Mouse (Mus musculus) midbrain, embryonic 13.5 days (tissue): ENCODE results near the gene Kcnk4. TPM values are rescaled to one million over a fixed set of nuclear protein-coding genes. Genes with fewer than 3 reads are reported as not detected.

Experiments
- ATAC-seq: fragments of 200-750 bp; cut with Nextera tagmentation; 2 replicates; pipeline ENCODE4 v1.8.0; 2017; ENCODE audit warnings: mild to moderate bottlenecking, moderate TSS enrichment, moderate library complexity
- H3K27ac ChIP-seq: fragments of 300-500 bp; sonication (generic); 2 replicates; pipeline ENCODE4 v1.5.1; 2015; ENCODE audit warnings: inconsistent platforms, mild to moderate bottlenecking, moderate library complexity
- H3K27me3 ChIP-seq: fragments of 300-500 bp; sonication (generic); 2 replicates; pipeline ENCODE4 v1.6.1; 2015; ENCODE audit warnings: mild to moderate bottlenecking, inconsistent platforms
- H3K36me3 ChIP-seq: fragments of 300-500 bp; sonication (generic); 2 replicates; pipeline ENCODE4 v1.6.1; 2015; ENCODE audit warnings: mild to moderate bottlenecking, inconsistent platforms
- H3K4me1 ChIP-seq: fragments of 300-500 bp; sonication (generic); replicated peaks from 2 replicates; pipeline ENCODE4 v1.6.1; 2015; ENCODE audit warnings: inconsistent platforms
- H3K4me2 ChIP-seq: fragments of 300-500 bp; sonication (generic); replicated peaks from 2 replicates; pipeline ENCODE4 v1.6.1; 2015; ENCODE audit warnings: moderate library complexity, mild to moderate bottlenecking, inconsistent platforms
- H3K4me3 ChIP-seq: fragments of 300-500 bp; sonication (generic); replicated peaks from 2 replicates; pipeline ENCODE4 v1.5.1; 2015; ENCODE audit warnings: mild to moderate bottlenecking, inconsistent platforms
- H3K9ac ChIP-seq: fragments of 300-500 bp; sonication (generic); replicated peaks from 2 replicates; pipeline ENCODE4 v1.6.1; 2015; ENCODE audit warnings: mild to moderate bottlenecking, inconsistent platforms
- H3K9me3 ChIP-seq: fragments of 300-500 bp; sonication (generic); 2 replicates; pipeline ENCODE4 v1.6.1; 2016; ENCODE audit warnings: mild to moderate bottlenecking, inconsistent platforms
- WGBS: fragments of 180-500 bp; shearing (Covaris S2); methylation state at CpG from one replicate; pipeline ENCODE4 v1.1.7; 2015; 5-methylcytosine and 5-hydroxymethylcytosine counted together
- polyA plus RNA-seq: library from polyadenylated mRNA; unstranded; fragments of >200 nt; fragmentation: Nextera tagmentation; extraction: Ambion mirVana; gene quantifications from 2 replicates; pipeline ENCODE4 v1.2.1, GENCODE M21; 2015

The Kcnk4 gene
- polyA plus RNA-seq, 1 experiment from 2014 or later = 0.79 TPM

DNA sequence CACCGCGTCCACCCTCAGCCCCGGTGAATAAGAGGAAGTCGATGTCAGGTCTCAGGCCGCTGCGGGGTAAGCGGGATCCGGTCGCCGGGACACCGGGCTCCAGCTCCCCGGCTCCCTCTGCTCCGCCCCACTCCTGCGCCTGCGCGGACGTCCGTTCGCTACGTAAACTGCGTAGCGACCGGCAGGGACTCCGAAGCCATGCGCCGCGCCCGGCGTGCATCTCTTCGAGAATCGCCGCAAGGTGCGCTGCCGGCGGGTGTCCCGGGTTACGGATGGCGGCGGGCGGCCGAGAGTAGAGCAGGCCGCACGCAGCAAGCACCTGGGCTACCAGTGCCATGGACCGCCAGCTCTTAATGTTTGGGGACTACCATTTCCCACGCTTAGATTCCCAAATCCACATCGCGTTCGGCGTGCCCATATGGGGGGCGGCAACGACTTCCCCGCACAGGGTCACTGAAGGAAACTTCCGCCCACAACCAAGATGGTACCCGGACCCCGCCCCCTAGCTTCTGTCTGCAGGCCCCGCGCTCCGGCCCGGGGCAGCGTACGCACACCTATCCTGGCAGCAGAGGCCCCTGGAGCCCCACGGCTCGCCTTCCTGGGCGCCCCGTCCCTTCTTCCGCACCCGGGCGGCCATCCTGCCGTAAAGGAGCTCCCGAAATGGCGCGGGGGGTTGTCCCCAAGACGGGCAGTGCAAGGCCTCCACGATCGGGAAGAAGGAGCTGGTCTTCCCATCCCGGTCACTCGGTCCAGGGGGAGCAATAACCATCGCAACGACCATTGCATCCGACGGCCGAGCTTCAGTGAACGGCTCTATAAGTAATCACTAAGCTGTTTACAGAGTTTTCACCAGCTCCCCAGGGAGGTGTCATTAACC, 7.3 kb upstream of the Kcnk4 start, which contains the start of gene Bad:
Gene Bad (plus strand): TSS at position 490 of the 877 bp plus-strand sequence.
- Histone ChIP-seq H3K4me3 (peak within 1 kb of the TSS; percentile 83), H3K27ac (peak within 1 kb of the TSS; percentile 98), H3K4me2 (peak within 1 kb of the TSS; percentile 99), H3K9ac (peak within 1 kb of the TSS; percentile 96), H3K36me3 (peaks cover 13% of the 10 kb centered on the region), H3K9me3 (no peaks in the 10 kb centered on the region), H3K4me1 (peaks cover 50% of the 10 kb centered on the region), H3K27me3 (no peaks in the 10 kb centered on the region)
- WGBS = under 1% methylated on average over 83 of the region's 83 CpGs
- peak; percentile 83 for ATAC-seq

- Histone ChIP-seq H3K27ac (peak overlapping the region; percentile 98), H3K4me1 (peaks cover 50% of the 10 kb centered on the region), H3K27me3 (peaks cover 8% of the 10 kb centered on the region), H3K4me2 (peak overlapping the region; percentile 99), H3K9ac (peak overlapping the region; percentile 96), H3K9me3 (no peaks in the 10 kb centered on the region), H3K36me3 (peaks cover 12% of the 10 kb centered on the region), H3K4me3 (peak overlapping the region; percentile 83)
- 22% methylated on average over 29 of the region's 29 CpGs for WGBS
- ATAC-seq = peak; percentile 60
These were observed 6.4 kb upstream of the Kcnk4 start for GRCm38 (mm10) chr19:6940396-6941351.

- H3K4me3 ChIP-seq = peak overlapping the region; percentile 83; the same call in 1 of the 2 replicates
- peak overlapping the region; percentile 99 for H3K4me2 ChIP-seq
- H3K4me1 ChIP-seq = peaks cover 52% of the 10 kb centered on the region
- peak overlapping the region; percentile 61 for H3K9ac ChIP-seq
- WGBS = 92% methylated on average over 20 of the region's 20 CpGs
- peaks cover 9% of the 10 kb centered on the region for H3K36me3 ChIP-seq
- no peaks in the 10 kb centered on the region for H3K9me3 ChIP-seq
- no peak overlapping the region for H3K27ac ChIP-seq
- ATAC-seq = no peak
- peaks cover 21% of the 10 kb centered on the region for H3K27me3 ChIP-seq
These were observed 5.0 kb upstream of the Kcnk4 start for GRCm38 (mm10) chr19:6939106-6940002.

DNA sequence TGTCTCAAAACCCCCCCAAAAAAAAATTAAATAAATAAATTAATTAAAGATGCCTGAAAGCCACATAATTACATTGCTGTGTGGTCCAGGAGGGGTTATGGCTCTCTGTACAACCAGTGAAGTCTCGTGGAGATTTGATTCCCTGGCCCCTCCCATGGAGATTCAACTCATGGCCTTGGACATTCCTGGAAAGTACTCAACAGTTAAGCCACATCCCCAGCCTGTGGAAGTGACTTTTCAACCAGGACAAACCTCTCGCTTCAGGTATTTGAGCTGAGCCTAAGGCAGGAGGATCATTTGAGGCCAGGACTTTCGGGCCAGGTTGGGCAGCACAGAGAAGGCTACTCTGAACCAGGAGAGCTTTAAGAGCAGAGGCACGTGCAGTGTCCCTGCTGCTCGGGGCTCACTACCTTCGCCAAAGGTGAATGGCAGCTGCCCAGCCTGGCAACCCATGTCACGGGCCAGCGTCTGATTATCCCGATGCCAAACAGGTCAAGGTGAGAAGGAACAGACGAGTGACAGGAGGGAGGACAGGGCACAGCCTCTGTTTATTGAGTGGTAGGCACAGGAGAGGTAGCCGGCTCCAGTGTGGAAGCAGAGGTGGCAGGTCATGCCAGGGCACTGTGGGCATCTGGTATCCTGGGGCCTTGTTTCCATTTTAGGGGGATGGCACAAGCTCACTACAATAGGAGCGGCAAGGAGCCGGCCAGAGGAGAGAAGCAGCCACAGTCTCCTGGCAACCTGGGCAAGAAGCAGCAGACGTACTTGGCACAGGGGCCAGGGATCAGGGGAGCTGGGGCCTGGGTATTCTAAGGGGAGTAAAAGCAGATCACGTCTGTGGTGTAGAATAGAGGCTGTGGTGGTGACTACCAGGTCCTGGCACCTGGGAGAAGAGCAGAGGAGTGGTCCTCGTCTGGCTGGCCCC, 3.5 kb upstream of the Kcnk4 start:
- Histone ChIP-seq H3K27ac (no peak overlapping the region), H3K4me3 (no peak overlapping the region), H3K27me3 (peaks cover 37% of the 10 kb centered on the region), H3K9ac (no peak overlapping the region; the same call in 1 of the 2 replicates), H3K4me2 (no peak overlapping the region), H3K4me1 (peaks cover 54% of the 10 kb centered on the region), H3K36me3 (peaks cover 9% of the 10 kb centered on the region), H3K9me3 (no peaks in the 10 kb centered on the region)
- no peak for ATAC-seq
- WGBS = 80% methylated on average over 16 of the region's 16 CpGs

DNA sequence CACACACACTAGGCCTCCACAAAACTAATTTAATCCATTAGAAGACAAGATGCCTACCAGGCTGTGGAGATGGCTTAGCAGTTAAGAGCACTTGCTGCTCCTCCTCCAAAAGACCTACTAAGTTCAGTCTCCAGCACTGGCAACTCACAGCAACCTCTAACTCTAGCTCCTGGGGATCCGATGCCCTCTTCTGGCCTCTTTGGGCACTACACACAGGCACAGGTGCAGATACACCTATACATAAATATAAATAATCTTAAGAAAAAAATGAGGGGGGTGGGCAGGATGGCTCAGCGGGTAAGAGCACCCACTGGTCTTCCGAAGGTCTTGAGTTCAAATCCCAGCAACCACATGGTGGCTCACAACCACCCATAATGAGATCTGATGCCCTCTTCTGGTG, 2.0 kb upstream of the Kcnk4 start:
- no peaks in the 10 kb centered on the region for H3K9me3 ChIP-seq
- H3K4me1 ChIP-seq = peaks cover 50% of the 10 kb centered on the region
- peaks cover 9% of the 10 kb centered on the region for H3K36me3 ChIP-seq
- WGBS = 26% methylated on average over 3 of the region's 3 CpGs
- no peak overlapping the region for H3K27ac ChIP-seq
- no peak overlapping the region for H3K9ac ChIP-seq
- H3K27me3 ChIP-seq = peaks cover 52% of the 10 kb centered on the region
- no peak overlapping the region for H3K4me3 ChIP-seq
- ATAC-seq = no peak
- H3K4me2 ChIP-seq = no peak overlapping the region

DNA sequence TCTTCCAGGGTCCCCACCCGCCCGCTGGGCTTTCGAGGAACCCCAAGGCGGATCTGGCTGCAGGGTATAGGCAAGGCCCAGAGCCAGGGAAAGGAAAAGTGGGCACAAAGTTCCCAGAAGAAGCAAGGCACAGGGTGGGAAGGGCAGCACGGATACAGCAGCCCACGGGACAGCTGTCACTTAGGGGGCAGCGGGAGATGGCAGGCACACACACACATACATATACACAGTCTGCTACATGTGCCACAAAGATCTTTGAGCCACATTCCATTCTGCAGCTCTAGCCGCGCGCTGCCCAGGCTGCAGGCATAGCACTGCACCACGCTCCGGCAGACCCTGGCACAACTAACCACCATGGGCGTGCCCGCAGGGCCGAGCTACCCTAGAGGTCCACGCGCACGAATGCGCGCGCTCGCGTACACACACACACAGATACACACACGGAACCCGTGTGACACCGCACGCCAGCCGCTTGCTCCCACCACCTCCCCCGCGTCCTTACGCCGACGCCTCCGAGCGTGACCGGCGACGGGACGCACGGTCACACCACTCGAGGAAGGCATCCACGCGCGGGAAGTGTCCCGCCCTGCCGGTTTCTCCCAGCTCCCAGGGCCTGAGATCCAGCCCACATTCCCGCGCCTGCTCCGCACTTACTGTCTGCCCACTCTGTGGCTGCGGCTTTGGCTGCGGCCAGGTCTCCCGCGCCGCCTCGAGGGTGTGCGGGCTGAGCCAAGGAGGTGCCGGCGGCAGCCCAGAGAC, 700 bp downstream of the Kcnk4 start:
- peak overlapping the region; percentile 70 for H3K4me2 ChIP-seq
- peak overlapping the region; percentile 57 for H3K9ac ChIP-seq
- no peaks in the 10 kb centered on the region for H3K9me3 ChIP-seq
- peak; percentile 69 for ATAC-seq
- H3K27ac ChIP-seq = no peak overlapping the region
- peak overlapping the region; percentile 43 for H3K4me3 ChIP-seq
- H3K36me3 ChIP-seq = peaks cover 9% of the 10 kb centered on the region
- H3K4me1 ChIP-seq = peaks cover 25% of the 10 kb centered on the region
- peaks cover 76% of the 10 kb centered on the region for H3K27me3 ChIP-seq
- WGBS = 3% methylated on average over 58 of the region's 58 CpGs

GRCm38 (mm10) chr19:6933102-6933435, 1.2 kb downstream of the Kcnk4 start:
- Histone ChIP-seq H3K27ac (no peak overlapping the region), H3K4me1 (peaks cover 20% of the 10 kb centered on the region), H3K9me3 (no peaks in the 10 kb centered on the region), H3K4me3 (peak overlapping the region; percentile 43; the same call in 1 of the 2 replicates), H3K4me2 (peak overlapping the region; percentile 70), H3K36me3 (peaks cover 5% of the 10 kb centered on the region), H3K27me3 (peaks cover 81% of the 10 kb centered on the region), H3K9ac (no peak overlapping the region)
- no peak for ATAC-seq
- 13% methylated on average over 4 of the region's 4 CpGs for WGBS

DNA sequence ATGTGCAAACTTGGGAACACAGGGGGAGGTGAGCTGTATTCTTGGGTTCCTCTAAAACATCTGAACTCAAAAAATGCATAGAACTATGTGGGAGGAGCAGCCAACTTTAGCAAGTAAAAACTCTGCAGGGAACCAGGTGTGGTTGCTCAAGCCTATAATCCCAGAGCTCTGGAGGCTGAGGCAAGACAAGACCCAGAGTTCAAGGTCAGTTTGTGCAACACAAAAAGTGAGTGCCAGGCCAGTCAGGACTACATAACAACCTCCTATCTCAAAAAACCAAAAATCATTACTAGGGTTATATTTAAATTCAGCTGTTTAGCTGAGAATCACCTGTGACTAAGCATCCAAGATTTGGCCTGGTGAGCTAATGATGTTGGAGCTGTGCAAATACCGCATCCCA, 2.3 kb downstream of the Kcnk4 start:
- WGBS = 33% methylated on average over 1 of the region's 1 CpGs

GRCm38 (mm10) chr19:6931002-6931401, 3.3 kb downstream of the Kcnk4 start:
- no peak for ATAC-seq
- Histone ChIP-seq H3K9me3 (no peaks in the 10 kb centered on the region), H3K4me1 (peaks cover 21% of the 10 kb centered on the region), H3K27me3 (peaks cover 97% of the 10 kb centered on the region), H3K4me2 (no peak overlapping the region), H3K9ac (no peak overlapping the region), H3K36me3 (no peaks in the 10 kb centered on the region), H3K27ac (no peak overlapping the region), H3K4me3 (no peak overlapping the region)
- WGBS = 0% methylated on average over 2 of the region's 2 CpGs

More for the DNA sequence above, 2.3 kb downstream of the Kcnk4 start:
- no peak overlapping the region for H3K4me3 ChIP-seq
- H3K27ac ChIP-seq = no peak overlapping the region
- H3K27me3 ChIP-seq = peaks cover 92% of the 10 kb centered on the region
- no peaks in the 10 kb centered on the region for H3K36me3 ChIP-seq
- H3K4me2 ChIP-seq = no peak overlapping the region
- ATAC-seq = no peak
- no peak overlapping the region for H3K9ac ChIP-seq
- H3K9me3 ChIP-seq = no peaks in the 10 kb centered on the region
- H3K4me1 ChIP-seq = peaks cover 16% of the 10 kb centered on the region

DNA sequence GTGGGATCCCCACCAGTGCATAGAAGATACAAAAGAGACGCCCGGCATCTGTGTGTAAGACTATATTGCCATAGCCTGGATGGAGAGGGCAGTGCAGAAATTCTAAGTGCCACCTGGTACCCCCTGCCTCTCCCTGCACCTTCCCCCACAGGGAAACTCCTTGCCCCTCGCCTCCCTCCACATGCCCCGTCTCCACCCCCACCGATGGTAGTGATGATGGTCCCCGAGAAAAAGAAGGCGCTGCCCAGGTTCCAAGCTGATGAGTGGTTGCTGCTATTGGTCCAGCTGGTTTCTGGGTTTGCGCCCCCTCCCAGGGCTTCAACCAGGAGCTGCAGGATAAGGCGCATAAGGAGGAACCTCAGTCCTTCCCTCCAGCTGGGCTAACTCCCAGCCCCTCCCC, 6.2 kb downstream of the Kcnk4 start:
- Histone ChIP-seq H3K36me3 (no peaks in the 10 kb centered on the region), H3K4me3 (no peak overlapping the region), H3K9me3 (no peaks in the 10 kb centered on the region), H3K4me2 (no peak overlapping the region), H3K27me3 (peaks cover 96% of the 10 kb centered on the region), H3K9ac (no peak overlapping the region), H3K27ac (no peak overlapping the region), H3K4me1 (peaks cover 21% of the 10 kb centered on the region)
- 9% methylated on average over 9 of the region's 9 CpGs for WGBS
- ATAC-seq = no peak
